Mouse (Mus musculus) cerebellum, adult 2 months (tissue): ENCODE data around the gene Ifitm10. TPM values are rescaled to one million over a fixed set of nuclear protein-coding genes. Genes with fewer than 3 reads are reported as not detected.
"Not testable (repeated sequence)": the region's sequence is repeated elsewhere in the genome, so short reads cannot be mapped to it uniquely, and the experiment has no call there.

ENCODE experiments used
- DNase-seq, 2 experiments: peaks; one replicate each; pipeline ENCODE4 v3.0.0; 2021
- H3K27ac ChIP-seq: fragments of 200-500 bp; 2 replicates; pipeline ENCODE4 v1.5.1; 2012; ENCODE audit warnings: low read length, control low read depth, inconsistent platforms; ENCODE audit not compliant: insufficient read depth
- H3K27me3 ChIP-seq: fragments of 200-500 bp; 2 replicates; pipeline ENCODE4 v1.6.1; 2012; ENCODE audit warnings: inconsistent platforms, mild to moderate bottlenecking, low read length, moderate library complexity; ENCODE audit not compliant: control insufficient read depth, insufficient read depth
- H3K4me1 ChIP-seq: fragments of 200-500 bp; 2 replicates; pipeline ENCODE4 v1.6.1; 2011; ENCODE audit warnings: low read length; ENCODE audit not compliant: control insufficient read depth, insufficient read depth
- H3K4me3 ChIP-seq: fragments of 200-500 bp; replicated peaks from 2 replicates; pipeline ENCODE3; 2011; ENCODE audit warnings: mild to moderate bottlenecking, low read depth, low read length, control low read depth; ENCODE audit not compliant: insufficient read depth
- CTCF ChIP-seq: fragments of 200-500 bp; IDR thresholded peaks from 2 replicates; pipeline ENCODE4 v1.5.1; 2011; ENCODE audit warnings: low read depth, mild to moderate bottlenecking, control low read depth, low read length, moderate library complexity, borderline replicate concordance; ENCODE audit not compliant: insufficient read depth
- POLR2A ChIP-seq: fragments of 200-500 bp; IDR thresholded peaks from 2 replicates; pipeline ENCODE4 v1.6.1; 2011; ENCODE audit warnings: low read length, control low read depth, borderline replicate concordance; ENCODE audit not compliant: insufficient read depth
- WGBS: fragments of 180-500 bp; shearing (Covaris S2); methylation state at CpG from one replicate; pipeline ENCODE4 v1.1.7; 2018; 5-methylcytosine and 5-hydroxymethylcytosine counted together
- polyA plus RNA-seq: library from polyadenylated mRNA; depleted of rRNA; stranded (reverse); fragments of >200 nt; gene quantifications from 2 replicates; pipeline ENCODE4 v1.2.3, GENCODE M21; 2012

Ifitm10 gene
- polyA plus RNA-seq, 1 experiment = 175 TPM

DNA sequence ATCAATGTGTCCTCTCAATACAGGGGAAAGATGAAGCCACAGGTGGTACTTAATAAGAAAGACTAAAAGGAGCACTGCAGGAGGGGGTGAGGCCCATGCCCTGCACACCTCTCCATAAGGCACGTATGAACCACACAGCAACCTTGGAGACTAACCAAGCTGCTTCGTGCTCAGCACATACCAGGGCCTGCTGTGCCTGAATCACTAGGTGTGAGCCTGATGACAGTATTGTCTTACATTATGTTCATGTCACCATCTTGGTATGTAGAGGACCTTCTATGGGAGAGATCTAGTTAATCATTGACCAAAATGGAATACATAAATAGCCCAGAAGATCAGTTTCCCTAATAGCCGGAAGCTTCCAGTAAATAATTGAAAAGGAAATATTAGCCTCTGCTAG is 36.0 kb upstream of the Ifitm10 start:
- 84% methylated on average over 3 of the region's 3 CpGs for WGBS
- Histone ChIP-seq H3K4me3 (no peak overlapping the region), H3K27me3 (no peaks in the 10 kb centered on the region), H3K27ac (no peak overlapping the region), H3K4me1 (no peaks in the 10 kb centered on the region)
- TF ChIP-seq POLR2A (no peak), CTCF (no peak)
- no peak for DNase-seq

DNA sequence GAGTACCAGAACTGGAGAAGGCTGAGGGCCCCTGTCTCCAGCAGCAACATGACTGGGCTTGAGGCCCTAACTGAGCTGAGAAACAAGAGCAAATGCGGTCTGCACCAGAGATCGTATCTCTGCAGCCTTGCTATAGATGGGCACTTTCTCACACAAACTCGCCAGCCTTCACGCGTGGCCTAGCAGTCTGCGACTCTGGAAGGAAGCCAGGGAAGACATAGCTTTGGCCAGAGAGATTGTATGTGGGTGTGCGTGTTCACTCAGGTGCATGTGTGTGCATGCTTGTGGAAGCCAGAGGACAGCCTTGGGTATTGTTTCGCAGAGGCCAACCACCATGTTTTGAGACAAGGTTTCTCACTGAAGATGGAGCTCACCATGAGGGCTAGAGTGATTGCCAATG is 35.1 kb upstream of the Ifitm10 start:
- Histone ChIP-seq H3K27me3 (no peaks in the 10 kb centered on the region), H3K4me3 (no peak overlapping the region), H3K4me1 (no peaks in the 10 kb centered on the region), H3K27ac (no peak overlapping the region)
- TF ChIP-seq CTCF (no peak), POLR2A (no peak)
- no peak for DNase-seq
- 68% methylated on average over 8 of the region's 8 CpGs for WGBS

DNA sequence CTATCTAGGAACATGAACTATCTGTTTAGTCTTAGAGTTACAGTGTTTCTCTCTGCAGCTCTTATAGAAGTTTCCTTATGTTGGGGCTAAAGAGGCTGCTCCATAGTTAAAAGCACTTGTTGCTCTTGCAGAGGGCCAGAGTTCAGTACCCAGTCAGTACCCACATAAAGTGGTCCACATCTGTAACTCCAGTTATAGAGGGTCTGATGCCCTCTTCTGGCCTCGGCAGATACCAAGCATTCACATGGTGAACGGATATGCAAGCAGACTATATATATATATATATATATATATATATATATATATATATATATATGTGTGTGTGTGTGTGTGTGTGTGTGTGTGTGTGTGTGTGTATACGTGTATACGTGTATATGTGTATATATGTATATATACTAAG is 34.4 kb upstream of the Ifitm10 start:
- H3K4me1 ChIP-seq = no peaks in the 10 kb centered on the region
- H3K4me3 ChIP-seq = no peak overlapping the region
- no peak for TF ChIP-seq CTCF
- no peak for TF ChIP-seq POLR2A
- no peaks in the 10 kb centered on the region for H3K27me3 ChIP-seq
- no peak for DNase-seq
- H3K27ac ChIP-seq = no peak overlapping the region
- WGBS = 72% methylated on average over 4 of the region's 4 CpGs

DNA sequence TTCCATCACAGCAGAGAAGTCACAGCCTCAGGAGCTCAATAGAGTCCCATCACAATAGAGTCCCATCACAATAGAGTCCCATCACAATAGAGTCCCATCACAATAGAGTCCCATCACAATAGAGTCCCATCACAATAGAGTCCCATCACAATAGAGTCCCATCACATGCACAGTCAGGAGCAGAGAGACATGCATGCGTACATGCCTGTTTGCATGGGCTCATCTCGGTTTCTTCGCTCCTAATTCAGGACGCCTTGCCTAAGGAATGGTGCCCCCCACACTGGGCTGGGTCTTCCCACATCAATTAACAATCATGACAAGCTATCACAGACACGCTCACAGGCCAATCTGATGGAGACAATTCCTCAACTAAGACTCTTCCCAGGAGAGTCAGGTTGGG is 31.6 kb upstream of the Ifitm10 start:
- H3K4me1 ChIP-seq, DNase-seq, H3K4me3 ChIP-seq, H3K27ac ChIP-seq, H3K27me3 ChIP-seq: not testable (repeated sequence)
- 86% methylated on average over 5 of the region's 5 CpGs for WGBS

DNA sequence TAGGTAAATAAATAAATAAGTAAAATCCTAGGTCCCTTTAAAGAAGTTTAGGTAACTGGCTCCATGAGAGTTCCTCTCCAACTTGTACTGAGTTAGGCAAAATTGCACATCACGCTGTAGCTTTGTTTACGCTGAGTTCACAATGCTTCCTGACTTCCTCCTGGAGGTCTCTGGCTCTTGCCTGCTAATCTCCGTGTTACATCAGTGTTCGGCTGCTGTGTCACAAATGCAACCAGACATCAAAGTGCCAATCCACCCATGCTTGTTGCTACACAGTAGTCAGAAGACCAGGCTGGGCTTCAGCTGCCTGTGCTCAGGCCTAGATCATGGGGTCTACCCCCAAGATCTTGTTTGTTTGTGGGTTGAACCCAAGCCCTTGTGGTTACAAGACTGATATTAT is 30.0 kb upstream of the Ifitm10 start:
- H3K4me1 ChIP-seq = no peaks in the 10 kb centered on the region
- 78% methylated on average over 4 of the region's 4 CpGs for WGBS
- no peak overlapping the region for H3K27ac ChIP-seq
- no peak for TF ChIP-seq CTCF
- H3K4me3 ChIP-seq = no peak overlapping the region
- H3K27me3 ChIP-seq = no peaks in the 10 kb centered on the region
- no peak for DNase-seq

DNA sequence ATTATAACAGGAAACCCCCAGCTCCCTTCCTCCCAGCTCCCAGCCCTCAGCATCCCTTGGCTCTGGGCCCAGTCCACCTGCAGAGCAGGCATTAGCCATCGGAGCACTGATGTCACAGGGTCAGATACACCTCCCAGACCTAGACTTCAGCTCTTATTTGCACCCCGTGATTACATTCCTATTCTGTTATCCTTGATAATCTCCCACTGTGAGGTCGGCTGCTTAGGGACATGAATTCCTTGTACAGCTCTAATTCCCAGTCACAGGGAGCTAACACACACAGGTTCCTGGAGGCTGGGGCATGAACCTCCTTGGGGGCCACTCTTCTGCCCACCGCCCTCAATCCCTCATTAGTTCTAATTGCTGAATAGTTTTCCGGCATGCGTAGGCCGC is 27.2 kb upstream of the Ifitm10 start:
- no peak for TF ChIP-seq POLR2A
- TF ChIP-seq CTCF = no peak
- Histone ChIP-seq H3K27me3 (no peaks in the 10 kb centered on the region), H3K27ac (no peak overlapping the region), H3K4me1 (no peaks in the 10 kb centered on the region), H3K4me3 (no peak overlapping the region)
- WGBS = 53% methylated on average over 7 of the region's 7 CpGs
- DNase-seq = no peak

DNA sequence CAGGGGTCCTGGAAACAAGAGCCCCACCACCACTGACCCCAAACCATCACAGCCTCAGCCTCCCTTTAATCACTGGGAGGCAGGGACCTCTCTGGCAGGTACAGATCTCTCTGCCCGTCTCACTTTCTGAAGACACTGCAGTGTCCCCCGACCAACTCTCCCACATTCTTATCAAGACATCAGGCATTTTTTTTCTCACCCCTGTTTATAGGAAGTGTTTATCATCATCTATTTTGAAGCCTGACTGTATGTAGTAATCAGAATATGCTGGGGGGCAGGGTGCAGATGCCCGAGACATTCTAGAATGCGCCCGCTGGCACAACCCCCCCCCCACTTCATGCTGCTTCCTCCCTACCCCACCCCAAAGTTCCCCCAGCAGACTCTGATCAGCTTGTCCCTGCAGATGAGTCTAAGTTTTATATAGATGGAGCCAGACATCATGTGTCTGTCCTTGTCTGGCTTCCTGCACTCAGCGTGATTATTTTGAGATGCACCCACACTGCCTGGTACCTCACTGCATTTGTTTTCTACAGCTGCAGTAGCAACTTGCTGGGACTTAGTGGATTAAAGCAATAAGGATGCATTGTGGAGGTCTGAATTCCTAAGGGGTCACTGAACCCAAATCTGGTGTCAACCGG is 26.7 kb upstream of the Ifitm10 start:
- WGBS = 75% methylated on average over 7 of the region's 7 CpGs
- Histone ChIP-seq H3K4me3 (no peak overlapping the region), H3K4me1 (no peaks in the 10 kb centered on the region), H3K27me3 (no peaks in the 10 kb centered on the region), H3K27ac (no peak overlapping the region)
- DNase-seq = no peak
- TF ChIP-seq POLR2A = no peak
- TF ChIP-seq CTCF = no peak

DNA sequence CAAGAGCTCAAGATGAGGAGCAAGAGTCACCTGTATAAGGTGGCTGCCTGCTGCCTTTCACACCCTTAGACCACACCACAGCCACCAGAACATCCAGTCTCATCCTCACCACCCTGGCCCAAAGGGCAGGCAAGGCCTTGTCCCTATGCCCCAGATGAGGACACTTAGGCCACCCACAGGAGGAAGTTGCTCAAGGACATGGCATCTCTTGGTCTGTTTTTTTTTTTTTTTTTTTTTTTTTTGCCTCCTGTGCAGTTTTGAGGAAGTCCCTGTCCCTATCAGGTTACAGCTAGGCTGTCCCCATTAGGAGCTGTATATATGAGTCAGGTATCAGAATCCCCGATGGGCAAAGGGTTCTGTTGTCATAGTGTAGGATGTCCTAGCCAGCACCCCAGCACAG is 25.7 kb upstream of the Ifitm10 start:
- 100% methylated on average over 1 of the region's 1 CpGs for WGBS

More for the DNA sequence above, 25.7 kb upstream of the Ifitm10 start:
- no peak for TF ChIP-seq CTCF
- Histone ChIP-seq H3K4me3 (no peak overlapping the region), H3K4me1 (no peaks in the 10 kb centered on the region), H3K27ac (no peak overlapping the region), H3K27me3 (no peaks in the 10 kb centered on the region)
- no peak for DNase-seq
